Mouse (Mus musculus): Measurements from ENCODE around the gene Fezf2.

The Fezf2 gene

GRCm38 (mm10) chr14:12348089-12348488 is at the start of gene Fezf2:
Fezf2 (minus strand) TSS chr14:12348189.
- no peak for DNase-seq (ENCODE audit: low spot score)

- no peak for DNase-seq (ENCODE audit: low spot score)
Measured at GRCm38 (mm10) chr14:12397561-12397960, 49.6 kb upstream of the Fezf2 start.

GRCm38 (mm10) chr14:12394318-12394717 is 46.3 kb upstream of the Fezf2 start:
- DNase-seq (ENCODE audit: low spot score): no peak

- DNase-seq (ENCODE audit: low spot score): no peak
Measured at GRCm38 (mm10) chr14:12393271-12393861, 45.4 kb upstream of the Fezf2 start.

GRCm38 (mm10) chr14:12391167-12391566 is 43.2 kb upstream of the Fezf2 start:
- no peak for DNase-seq (ENCODE audit: low spot score)

GRCm38 (mm10) chr14:12388806-12389436 is 40.9 kb upstream of the Fezf2 start:
- no peak for DNase-seq (ENCODE audit: low spot score)

GRCm38 (mm10) chr14:12388192-12388795 is 40.3 kb upstream of the Fezf2 start:
- DNase-seq (ENCODE audit: low spot score): no peak

GRCm38 (mm10) chr14:12387176-12387575 is 39.2 kb upstream of the Fezf2 start:
- no peak for DNase-seq (ENCODE audit: low spot score)

GRCm38 (mm10) chr14:12377883-12378282 is 29.9 kb upstream of the Fezf2 start:
- DNase-seq (ENCODE audit: low spot score): no peak

- no peak for DNase-seq (ENCODE audit: low spot score)
Measured at GRCm38 (mm10) chr14:12377289-12377688, 29.3 kb upstream of the Fezf2 start.

- DNase-seq (ENCODE audit: low spot score): no peak
Measured at GRCm38 (mm10) chr14:12375451-12375850, 27.5 kb upstream of the Fezf2 start.

- no peak for DNase-seq (ENCODE audit: low spot score)
Measured at GRCm38 (mm10) chr14:12350271-12350916, 2.4 kb upstream of the Fezf2 start.

- DNase-seq (ENCODE audit: low spot score): no peak
Measured at GRCm38 (mm10) chr14:12349334-12350090, 1.5 kb upstream of the Fezf2 start.

- DNase-seq (ENCODE audit: low spot score): no peak
Measured at GRCm38 (mm10) chr14:12346865-12347600, 956 bp downstream of the Fezf2 start.

GRCm38 (mm10) chr14:12346011-12346864 is 1.8 kb downstream of the Fezf2 start:
- DNase-seq (ENCODE audit: low spot score): no peak

- DNase-seq (ENCODE audit: low spot score): no peak
Measured at GRCm38 (mm10) chr14:12345241-12345921, 2.6 kb downstream of the Fezf2 start.

- no peak for DNase-seq (ENCODE audit: low spot score)
Measured at GRCm38 (mm10) chr14:12344746-12345240, 3.2 kb downstream of the Fezf2 start.

- DNase-seq (ENCODE audit: low spot score): no peak
Measured at GRCm38 (mm10) chr14:12344061-12344745, 3.8 kb downstream of the Fezf2 start.

- no peak for DNase-seq (ENCODE audit: low spot score)
Measured at GRCm38 (mm10) chr14:12343451-12343941, 4.5 kb downstream of the Fezf2 start.
